Mouse (Mus musculus) MN1 (cell line): Measurements from ENCODE around the gene Calhm6.

Source experiments
- DNase-seq: peaks from one replicate; pipeline ENCODE4 v3.0.0-alpha.2; 2016; ENCODE audit warnings: low spot score

The Calhm6 gene

DNA sequence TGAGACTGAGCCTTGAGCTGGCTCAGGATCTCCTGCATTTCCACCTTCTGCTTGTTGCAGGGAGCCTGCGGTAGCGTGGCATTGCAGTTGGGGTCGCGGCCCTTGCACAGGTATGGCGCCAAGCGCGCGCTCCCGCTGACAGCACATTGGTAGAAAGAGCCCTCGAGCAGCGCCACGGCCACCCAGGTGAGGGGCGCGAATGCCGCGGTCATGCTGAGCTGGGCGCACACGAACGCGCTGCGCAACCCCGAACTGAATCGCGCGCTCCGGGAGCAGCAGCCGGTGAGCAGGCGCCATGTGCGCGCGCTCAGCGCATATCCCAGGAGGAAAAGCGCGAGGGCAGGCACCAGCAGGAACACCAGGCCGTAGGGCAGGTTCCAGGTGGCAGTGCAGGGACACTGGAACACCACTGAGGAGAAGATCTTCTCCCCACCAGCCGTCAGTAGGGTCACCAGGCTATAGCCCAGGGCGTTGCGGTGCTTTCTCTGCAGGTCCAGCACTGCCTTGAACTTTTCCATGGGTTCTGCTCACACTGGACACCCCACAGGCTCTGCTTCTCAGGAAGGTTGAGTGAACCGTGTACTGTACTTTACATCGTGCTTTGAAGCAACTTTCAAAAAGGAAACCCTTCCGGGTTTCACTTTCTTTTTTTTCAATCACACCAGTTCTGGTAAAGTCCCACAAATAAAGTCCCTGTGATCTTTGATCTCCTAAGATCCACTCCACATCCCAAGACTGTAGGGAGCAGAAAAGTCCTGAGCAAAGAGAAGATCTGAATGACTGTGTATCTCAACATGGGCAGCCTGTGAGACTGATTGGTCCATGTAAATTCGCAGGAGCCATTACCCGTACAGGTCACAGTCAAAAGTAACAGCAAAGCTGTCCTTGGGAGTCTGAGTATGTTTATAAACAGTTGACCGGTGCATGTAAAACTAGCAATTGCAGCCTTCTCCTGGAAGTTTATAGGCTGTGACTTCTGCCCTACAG, at the start of gene Calhm6:
Gene Calhm6 (minus strand): TSS at position 593 of the 987 bp plus-strand sequence.
- DNase-seq: no peak

- DNase-seq: no peak
These were observed 48.3 kb upstream of the Calhm6 start for GRCm38 (mm10) chr10:34175870-34176606.

- no peak for DNase-seq
These were observed 45.0 kb upstream of the Calhm6 start for GRCm38 (mm10) chr10:34172663-34173282.

DNA sequence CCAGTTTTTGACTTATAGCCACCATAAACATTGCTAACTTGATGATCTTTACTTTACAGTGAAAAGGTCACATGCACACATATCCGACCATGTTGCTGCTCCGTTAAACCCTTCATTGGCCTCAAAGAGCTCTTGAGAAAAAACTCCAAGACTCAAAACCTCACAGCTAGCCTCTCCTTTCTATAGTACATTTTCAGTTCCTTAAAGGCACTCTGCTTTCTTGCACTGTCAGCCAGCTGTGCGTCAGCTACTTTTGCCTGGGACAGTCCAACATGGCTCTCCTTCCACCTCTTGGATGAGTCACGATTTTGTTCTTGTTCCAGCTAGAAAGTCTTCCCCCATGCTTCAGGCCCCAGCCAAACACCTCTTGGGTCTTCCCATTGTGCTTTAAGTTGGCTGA, 43.9 kb upstream of the Calhm6 start:
- no peak for DNase-seq

DNA sequence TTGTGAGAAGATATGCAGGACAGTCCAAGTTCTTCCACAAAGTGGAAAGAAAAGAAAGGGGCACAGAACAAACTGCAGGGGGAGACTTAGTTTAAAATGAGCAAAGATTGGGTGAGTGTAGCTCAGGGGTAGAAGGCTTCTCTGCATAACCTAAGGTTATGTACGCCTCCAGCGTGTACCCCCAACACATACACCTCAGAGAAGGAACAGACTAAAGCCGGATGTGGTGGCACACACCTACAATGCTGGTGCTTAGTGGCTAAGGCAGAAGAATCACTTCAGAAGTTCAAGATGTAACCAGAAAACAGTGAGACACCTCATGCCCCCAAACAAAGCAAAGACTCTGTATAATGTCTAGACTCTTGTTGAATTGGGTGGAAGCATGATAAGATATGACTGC, 43.4 kb upstream of the Calhm6 start:
- no peak for DNase-seq

- no peak for DNase-seq
These were observed 39.2 kb upstream of the Calhm6 start for GRCm38 (mm10) chr10:34166971-34167370.

DNA sequence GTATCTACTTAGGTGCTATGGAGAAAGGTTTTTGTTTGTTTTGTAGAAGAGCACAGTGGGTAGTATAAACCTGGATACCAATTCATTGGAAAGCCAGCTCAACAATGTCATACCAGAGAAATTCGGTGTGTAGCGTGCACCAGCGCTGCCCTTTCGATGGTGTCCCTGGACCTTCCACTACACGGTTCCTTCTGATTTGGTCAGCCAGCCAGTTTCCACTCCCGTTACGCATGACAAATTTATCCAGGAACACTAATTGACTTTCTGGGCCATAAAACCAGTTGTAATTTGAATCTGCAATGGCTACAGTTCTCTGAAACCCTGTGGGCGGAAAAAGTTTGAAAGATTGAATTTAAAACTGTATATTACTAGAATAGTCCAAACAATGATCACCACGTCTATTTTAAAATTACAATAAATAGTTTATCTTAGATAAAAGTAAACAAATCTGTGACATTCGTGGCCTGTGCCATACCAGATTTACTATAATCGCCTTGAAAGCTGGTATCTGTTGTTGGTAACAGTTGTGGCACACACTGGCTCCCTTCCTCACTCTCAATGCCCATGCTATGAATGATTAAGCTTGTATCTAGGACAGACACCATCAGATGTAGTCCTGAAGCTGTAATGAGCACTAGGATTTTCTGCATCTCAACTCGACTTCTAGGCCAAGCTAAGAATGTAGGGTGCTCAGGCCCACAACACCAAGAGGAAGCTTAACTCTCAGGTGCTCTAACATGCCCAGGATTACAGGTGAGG, 28.2 kb upstream of the Calhm6 start:
- no peak for DNase-seq

DNA sequence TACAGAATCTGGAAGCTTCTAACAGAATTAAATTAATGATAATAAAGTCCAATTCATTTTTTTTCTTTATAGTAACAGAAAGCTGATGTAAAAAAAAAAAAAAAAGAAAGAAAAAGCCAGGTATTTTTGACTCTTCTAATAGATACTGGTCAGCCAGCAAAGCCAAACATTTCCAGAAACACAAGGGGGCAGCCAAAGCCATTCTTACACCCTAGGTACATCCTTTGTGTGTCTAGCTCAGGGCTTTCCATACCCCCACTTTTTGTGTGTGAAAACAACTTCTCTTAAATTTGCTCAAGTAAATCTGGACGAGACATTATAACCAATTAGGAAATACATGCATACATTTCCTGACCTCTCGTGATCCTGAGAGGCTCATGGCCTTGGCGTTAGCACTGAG, 24.0 kb upstream of the Calhm6 start:
- no peak for DNase-seq

DNA sequence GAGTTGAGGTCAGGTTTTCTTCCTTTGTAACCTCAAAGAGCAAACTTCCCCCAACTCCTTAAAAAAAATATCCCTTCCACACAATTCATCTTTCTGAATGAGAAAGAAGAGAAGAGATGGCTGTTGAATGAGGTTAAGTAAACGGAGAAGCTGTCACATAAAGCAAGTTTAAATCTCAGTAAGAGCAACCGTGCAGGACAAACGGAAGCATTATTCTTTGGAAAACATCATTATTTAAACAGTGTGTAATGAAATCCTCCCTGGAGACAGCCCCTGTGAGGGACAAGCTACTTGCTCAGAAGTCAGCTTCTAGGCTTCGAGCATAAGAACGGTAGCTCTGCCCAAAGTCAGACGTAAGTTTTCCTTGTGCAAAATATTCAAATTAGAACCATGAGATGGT, 22.7 kb upstream of the Calhm6 start:
- no peak for DNase-seq

DNA sequence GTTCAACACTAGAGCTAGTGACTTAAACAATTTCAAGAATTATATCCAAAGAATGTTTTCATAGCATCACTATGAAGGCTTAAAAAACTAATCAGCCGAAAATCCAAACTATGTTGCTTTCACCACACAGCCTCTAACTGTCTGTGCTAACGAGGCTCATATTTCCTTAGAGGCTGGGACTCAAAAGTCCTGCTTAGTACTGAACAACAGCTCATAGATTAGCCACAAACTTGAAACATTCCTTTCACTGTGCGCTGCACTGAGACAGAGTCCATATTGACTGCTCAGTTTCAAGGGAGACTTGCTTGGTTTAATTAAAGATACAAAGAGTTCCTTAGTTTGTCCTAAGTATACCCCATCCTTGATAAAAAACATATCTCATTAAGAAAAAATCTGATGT, 22.0 kb upstream of the Calhm6 start:
- no peak for DNase-seq

- DNase-seq: no peak
These were observed 13.9 kb upstream of the Calhm6 start for GRCm38 (mm10) chr10:34141693-34142092.

DNA sequence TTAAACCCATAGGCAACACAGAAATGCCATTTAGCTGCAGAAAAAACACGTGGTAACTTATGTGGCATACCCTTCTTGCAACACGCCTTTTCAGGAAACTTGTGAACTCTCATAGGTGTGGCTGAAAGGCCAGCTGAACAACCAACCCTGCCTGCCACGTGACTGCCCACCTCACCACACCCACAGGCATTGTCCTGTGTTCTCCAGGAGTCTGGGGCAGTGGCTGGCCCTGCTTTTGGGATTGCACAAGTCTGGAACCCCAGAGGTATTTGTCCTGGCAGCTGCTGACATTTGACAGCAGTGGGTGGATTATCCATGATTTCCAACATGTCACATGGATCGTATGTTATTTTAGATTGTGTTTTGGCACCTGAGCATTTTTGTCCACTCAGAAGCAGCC, 12.0 kb upstream of the Calhm6 start:
- no peak for DNase-seq

GRCm38 (mm10) chr10:34138027-34138426, 10.2 kb upstream of the Calhm6 start:
- DNase-seq: no peak

GRCm38 (mm10) chr10:34136432-34136831, 8.6 kb upstream of the Calhm6 start:
- DNase-seq: no peak

DNA sequence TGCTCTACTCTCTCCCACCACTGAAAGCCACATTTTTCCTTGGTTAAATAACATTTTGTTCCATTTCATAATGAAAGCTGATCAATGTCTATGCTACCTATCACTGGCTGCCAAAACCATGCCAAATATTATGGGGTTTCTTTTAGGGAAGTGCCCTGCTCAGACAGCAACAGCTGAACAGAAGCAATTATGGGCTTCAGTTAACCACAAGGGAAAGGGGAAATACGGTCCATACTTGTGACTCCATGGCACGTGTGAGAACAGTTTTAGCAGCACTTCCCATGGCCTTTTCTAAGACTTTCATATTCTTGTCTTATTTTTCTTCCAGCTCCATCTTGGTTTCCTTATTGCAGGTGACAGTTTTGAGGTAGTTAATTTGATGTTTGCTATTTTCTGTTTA, 3.6 kb upstream of the Calhm6 start:
- no peak for DNase-seq

GRCm38 (mm10) chr10:34128391-34128790, 607 bp upstream of the Calhm6 start:
- no peak for DNase-seq

DNA sequence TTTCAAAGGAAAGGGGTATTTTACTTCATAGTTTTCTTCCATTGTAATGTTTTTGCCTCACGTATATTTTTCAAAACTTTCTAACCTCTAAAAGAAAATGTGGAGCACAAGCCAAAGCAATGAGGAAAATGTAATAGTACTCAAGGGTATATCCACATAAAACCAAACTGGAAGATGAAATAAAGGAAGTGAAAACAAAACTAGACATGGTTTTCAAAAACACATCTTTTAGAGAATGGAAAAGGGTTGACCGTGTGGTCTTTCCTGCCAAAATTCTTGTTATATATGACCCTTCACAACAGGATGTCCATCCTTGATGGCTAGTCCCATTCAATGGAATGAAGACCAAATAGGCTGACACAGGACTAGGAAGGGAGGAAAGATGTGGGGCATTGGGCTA, 9.4 kb downstream of the Calhm6 start:
- DNase-seq: no peak

DNA sequence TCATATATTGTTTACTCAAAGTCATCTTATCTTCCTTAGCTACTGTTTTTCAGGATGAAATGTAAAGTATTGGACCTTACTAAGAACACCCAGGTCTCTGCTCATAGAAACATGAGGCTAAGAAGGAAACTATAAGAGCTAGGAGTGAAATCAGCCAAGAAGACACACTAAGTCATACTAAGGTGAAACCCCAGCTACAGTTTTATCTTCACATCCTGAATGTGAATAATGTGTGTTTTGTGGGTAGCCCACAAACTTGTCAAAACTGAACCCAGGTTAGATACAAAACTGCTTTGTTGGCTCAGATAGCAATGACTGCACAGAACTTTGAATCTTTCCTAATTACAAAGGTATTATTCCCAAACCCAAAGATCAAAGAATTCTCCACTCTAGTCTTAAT, 10.0 kb downstream of the Calhm6 start:
- no peak for DNase-seq

DNA sequence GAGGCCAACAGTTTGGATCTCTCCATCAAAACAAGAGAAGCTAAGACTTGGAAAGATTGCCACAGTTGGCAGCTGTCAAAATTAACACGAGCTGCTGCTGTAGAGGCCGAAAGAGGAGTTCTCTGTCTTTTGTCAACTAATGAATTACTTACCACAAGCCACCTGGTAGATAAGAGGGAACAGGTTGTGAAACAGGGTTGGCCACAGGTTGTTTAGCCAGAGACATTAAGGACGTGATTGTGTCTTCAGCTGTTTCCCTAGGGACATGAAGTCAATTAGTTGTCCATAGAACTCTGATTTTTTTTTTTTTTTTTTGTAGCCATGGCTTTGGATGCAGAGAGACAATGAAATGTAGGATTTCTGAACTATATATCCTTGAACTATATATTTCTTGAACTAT, 10.7 kb downstream of the Calhm6 start:
- DNase-seq: no peak

- no peak for DNase-seq
These were observed 15.6 kb downstream of the Calhm6 start for GRCm38 (mm10) chr10:34111964-34112738.

GRCm38 (mm10) chr10:34110863-34111465, 16.8 kb downstream of the Calhm6 start:
- DNase-seq: no peak
